Mouse (Mus musculus) adrenal gland, adult 18-20 months (tissue): ENCODE measurements at regions not wholly inside any gene's neighbourhood (a gene's known extent, or its start where the extent isn't known, plus 50 kb on each side); places are given as distances from the start of the nearest gene placed in this dataset.

Experiments
- DNase-seq, 2 experiments: peaks; one replicate each; pipeline ENCODE4 v3.0.0; 2021 to 2022; ENCODE audit warnings: low spot score in 2 of 2

DNA sequence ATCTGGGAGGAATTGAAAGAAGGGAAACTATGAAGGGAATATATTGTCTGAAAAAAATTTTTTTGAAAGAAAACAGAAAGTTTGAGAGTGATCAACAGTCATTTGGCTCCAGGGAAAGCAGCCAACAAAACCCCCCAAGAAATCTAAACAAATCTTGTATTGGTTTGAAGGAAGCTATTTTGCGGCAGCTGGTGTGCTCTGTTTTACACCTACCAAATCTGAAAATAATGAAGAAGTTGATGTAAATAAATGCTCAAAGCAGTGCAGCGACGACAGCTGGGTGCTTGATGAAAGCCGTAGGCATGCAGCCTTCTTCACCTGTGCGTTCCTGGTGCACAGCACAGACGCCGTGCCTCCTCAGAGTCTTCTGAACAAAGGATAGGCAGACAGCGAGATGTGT lies 488.2 kb downstream of the Tmem132b start:
- DNase-seq, result no peak

DNA sequence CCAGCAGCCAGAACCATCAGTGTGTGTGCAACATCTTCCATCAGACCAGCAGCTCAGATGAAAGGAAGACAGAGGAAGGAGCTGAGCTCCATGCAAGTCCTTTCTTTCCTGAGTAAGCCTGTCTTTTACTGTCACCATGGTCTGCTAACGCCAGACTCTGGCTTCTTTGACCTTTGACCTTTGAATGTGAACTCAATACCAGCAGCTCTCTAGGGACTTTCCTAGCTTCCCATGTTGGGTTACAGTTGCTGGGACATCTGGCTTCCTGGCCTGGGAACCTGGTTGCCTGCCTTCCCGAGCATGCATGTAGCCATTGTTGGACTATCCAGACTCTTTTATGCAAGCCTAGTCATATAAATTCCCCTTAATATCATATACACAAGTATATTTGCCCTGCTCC lies 492.3 kb downstream of the Tmem132b start:
- no peak for DNase-seq

DNA sequence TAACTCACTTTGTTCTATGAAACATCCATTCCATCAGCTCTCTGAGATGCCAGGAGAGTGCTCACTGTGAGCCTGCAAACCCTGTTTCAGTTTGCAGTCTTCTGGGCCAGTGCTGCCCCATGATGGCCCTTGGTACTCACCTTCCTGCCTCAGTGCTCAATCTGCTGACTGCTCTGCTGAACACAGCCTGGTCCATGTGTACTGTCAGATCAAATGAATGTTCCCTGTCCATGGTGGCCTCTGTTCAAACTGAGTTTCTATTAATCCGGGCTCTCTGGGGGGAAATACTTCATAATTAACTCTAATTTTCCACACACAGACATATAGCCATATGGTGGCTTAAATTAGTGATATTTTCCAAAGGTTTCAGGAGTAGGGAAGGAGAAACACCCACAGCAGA lies 503.3 kb downstream of the Tmem132b start:
- no peak for DNase-seq

DNA sequence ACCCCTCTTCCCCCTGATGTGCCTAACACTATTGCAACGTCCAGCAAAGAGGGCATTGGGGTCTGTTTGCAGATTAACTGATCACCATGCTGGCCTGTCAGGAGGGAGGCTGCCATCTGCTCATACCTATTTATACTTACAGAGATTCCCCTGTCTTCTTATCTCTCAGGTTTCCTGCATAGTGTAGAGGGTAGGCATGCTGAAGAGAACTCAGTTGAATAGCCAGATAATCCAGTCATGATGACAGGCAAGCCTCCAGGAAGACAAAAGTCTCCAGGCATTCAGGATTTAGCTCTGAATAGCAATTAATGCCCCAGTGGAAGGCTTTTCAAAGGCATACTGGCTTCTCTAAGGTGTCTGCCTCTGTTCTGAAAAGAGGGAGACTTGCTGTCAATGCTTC lies 505.1 kb downstream of the Tmem132b start:
- no peak for DNase-seq

DNA sequence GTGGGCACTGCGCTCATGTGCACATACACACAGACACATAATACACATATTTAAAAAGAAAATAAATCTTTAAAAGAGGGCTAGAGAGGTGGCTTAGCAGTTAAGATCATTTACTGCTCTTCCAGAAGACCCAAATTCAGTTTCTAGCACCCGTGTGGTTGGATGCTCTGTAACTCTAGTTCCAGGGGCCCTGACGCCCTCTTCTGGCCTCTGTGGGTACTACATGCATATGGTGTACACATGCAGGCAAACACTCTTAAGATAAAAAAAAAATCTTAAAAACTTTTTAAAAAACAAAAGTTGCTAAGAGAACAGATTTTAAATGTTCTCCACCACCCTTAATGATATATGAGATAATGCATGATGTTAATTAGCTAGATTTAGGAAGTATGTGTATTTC lies 514.2 kb downstream of the Tmem132b start:
- no peak for DNase-seq

DNA sequence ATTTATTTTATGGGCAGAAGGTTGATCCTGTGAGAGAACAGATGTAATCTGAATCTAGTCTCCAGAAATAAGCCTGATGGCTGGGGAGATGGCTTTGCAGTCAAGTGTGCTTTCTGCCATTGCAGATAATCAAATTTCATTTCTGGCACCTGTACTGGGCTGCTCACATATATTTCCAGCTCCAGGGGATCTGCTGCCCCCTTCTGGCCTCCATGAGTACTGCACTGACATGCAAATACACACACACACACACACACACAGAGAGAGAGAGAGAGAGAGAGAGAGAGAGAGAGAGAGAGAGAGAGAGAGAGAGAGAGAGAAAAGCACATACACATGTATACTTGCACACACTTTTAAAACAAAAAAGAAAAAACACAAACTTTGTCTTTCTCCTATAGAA lies 532.1 kb downstream of the Tmem132b start:
- DNase-seq, result no peak

DNA sequence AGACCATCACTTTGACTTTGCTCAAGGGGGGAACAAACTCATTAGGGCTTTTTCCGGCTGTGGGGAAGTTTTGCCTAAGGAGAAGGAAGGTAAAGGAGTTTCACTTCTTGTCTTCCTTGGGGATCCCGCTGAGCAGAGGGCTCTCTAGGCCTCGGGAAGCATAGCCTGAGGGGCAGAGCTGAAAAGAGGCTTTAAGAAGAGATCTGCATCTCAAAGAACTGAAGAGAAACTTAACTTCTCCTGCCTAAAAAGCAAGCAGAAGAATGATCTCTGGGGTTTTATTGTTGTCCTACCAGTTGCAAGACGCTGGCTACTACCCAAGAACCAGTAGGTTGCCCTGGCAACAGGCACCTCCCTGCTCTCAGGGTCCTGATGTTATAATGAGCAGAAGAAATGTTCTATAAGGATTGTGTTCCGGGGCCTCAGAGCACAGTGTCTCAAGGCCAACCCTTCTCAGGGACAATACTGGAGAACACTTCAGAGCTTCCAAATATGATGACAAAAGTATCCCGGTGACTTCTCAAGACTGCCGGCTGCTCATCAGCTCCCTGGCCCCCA lies 547.8 kb downstream of the Tmem132b start:
- no peak for DNase-seq

DNA sequence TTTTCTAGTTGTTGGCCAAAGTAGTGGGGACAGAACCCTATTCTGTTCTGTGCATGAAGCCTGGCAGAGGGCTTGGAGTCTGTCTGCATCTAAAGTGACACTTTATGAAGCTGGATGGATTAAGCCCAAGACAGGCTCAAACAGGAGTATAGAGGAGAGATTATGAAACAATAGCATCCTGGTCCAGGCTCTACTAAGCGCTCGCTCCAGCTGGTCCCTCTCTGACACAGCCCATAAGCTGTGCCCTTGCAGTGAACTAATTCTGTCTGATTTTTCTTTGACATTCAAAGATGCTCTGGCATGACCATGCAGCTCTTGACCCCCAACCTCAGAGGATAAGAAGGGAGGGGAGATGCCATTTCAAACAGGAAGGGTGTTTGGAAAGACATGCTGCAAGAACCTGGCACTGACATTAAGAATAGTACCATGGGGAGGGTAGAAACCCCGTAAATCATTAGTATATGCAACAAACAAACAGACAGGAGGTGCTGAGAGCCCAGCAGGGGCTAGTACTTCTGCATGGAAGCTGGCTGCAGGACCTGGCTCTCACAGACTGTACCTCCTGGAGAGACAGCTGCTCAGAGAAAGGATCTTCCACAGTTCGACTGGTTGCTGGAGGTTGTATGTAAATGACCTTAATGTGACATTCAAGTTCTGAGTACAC lies 556.8 kb downstream of the Tmem132b start:
- no peak for DNase-seq

DNA sequence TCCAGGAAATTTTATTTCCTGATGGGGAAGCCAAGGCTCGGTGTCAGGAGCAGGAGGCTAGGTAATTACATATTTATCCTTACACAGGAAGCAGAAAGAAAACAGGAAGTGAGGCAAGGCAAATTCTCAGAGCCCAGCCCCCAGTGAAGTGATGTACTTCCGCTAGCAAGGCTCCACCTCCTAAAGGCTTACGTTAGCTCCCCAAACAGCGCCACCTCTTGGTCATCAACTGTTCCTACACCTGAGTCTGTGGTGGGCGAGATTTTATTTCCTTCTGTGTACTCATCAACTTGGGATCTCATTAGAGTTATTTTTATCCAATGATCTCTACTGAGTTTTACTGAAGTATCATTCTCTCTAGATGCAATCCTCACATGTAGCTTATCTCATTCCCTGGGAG lies 561.6 kb downstream of the Tmem132b start:
- DNase-seq, result no peak

DNA sequence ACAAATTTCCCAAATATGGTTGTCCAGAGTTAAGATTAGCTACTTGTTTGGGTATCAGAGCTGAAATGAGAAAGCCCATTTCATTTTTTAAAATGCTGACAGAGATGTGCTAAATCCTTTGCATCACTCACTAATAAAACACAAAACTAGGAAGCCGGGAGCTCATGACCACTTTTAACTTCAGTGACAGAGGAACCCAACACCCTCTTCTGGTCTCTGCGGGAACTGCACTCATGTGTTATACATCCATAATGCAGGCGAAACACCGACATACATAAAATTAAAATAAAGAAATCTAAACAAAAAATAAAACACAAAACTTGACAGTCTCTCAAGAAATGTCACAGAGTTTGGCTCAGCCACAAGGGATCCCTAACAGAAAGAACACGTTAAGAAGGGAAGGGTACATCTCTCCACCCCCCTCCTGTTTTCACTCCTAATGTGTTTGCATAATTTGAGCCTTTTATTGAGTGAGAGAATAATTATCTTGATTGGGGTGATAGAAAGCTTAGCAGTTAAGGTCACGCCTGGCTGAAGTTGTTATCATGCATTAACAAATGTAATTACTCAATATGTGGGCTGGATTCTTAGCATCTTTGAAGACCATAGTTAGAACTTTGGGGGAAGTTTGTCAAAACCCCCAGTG lies 565.2 kb downstream of the Tmem132b start:
- no peak for DNase-seq

DNA sequence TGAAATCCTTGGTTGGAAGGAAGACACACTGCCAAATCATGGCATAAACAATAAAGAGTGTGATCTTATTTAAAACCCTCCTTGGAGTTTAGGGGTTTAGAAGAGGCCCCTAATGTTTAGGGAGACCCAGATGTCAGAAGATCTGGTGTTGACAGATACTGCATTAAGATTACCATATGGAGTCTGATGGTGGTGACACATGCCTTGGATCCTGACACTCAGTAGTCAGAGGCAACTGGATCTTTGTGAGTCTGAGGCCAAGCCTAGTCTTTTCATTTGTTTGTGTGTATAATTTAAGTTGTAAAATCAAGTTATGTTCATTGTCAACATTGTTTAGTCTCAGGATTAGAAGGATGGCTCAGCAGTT lies 565.7 kb downstream of the Tmem132b start:
- no peak for DNase-seq

DNA sequence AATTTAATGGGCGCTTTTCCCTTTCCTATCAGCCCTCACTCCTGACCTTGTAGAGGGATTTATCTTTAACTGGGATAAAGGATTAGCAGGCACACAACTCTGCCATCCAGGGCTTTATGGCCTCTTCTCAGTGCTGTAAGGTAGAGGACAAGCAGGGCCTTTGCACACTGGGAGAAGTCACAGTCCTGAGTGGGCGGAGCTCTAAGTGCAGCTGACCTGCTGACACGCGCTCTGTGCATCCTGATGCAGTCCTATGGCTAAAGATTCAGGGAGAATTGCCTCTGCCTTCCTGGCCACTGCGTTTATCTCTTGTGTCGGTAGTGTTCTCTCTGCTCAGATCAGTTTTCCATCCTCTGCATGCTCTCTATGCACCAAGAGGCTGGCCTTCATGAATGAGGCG lies 566.9 kb downstream of the Tmem132b start:
- no peak for DNase-seq

DNA sequence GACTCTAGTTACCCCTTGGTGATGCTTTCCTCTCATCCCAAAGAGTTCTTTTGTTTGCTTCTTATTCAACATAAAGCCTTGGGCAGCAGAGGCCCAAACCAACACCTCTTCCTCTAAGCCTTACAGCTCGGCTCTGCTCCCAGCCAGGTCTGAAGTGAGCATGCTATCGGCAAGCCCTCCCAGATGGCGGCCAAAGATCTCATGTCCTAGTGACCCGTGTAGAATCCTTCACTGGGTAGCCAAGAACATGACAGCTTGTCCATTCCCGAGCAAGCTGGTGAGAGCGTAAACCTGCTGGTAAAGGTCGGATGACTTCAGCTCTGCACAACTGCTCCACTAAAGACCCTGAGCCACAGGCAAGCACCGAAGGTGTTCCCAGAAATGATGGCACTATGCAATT lies 568.4 kb downstream of the Tmem132b start:
- no peak for DNase-seq

DNA sequence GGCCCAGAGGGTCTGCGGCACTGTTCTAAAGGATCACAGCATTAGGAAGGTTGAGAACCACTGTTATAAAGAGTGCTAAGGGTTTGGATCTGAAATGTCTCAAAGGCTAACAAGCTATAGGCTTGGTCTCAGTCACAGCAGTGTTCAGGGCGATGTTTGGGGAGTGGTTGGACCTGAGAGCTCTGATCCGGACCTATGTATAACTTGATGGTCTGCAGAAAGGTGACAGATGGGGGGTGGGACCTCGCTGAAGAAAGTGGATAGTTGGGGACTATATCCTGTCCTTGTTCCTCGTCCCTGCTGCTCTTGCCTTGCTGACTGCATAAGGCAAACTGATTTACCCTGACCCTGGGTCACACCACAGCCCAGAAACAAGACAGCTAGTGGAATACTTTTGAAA lies 572.9 kb downstream of the Tmem132b start:
- no peak for DNase-seq

DNA sequence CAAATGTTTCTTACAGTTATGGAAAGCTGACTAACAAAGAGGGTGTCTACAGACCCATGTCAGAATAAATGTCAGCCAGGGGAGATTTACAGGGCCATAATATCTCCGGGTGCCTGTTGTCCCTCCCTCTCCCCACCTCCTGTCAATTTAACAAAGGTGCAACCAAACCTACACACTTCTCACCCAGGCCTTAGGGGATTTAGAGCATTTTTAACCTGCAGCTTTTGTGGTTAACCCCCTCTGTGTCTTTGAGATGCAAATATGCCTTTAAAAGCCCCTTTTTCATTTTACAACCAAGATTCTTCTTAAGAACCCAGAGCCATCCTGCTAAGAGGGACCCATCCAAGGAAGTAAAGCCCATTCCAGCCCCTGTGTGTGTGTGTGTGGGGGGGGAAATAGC lies 573.3 kb downstream of the Tmem132b start:
- no peak for DNase-seq

DNA sequence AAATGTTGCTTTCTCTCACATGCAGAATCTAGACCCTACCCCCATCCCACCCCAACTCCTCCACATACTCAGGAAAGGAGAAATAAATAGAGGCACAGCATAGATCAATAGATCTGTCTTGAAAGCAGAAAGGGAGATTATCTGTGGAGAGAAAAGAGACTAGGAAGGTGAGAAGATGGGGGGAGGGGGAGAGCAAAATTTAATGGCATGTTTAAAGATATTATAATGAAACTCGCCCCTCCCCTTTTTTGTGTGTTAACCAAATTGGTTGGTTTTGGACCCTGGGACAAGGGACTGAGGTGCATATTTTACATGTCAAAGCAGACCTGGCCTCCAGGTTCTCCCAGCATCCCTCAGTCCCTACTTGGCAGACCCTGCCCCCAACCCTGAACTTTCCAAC lies 573.9 kb downstream of the Tmem132b start:
- no peak for DNase-seq

DNA sequence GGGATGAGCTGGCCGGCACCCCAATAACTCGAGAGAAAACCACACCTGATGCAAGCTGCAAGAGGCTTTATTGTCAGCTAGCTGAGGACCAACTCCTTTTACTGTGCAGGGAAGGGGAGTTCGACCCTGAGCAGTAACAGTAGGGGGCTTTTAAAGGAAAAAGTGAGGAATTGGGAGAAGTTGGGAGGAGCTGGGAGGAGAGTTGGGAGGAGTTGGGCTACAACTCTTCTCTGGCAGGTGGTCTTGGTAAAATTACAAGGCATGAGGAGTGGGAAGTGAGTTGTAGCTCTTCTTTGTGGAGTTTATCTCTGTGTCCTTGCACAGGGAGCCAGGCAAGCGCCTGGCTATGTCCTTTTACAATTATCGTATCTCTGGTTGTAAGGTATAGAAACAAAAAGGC lies 575.4 kb downstream of the Tmem132b start:
- DNase-seq, result no peak

DNA sequence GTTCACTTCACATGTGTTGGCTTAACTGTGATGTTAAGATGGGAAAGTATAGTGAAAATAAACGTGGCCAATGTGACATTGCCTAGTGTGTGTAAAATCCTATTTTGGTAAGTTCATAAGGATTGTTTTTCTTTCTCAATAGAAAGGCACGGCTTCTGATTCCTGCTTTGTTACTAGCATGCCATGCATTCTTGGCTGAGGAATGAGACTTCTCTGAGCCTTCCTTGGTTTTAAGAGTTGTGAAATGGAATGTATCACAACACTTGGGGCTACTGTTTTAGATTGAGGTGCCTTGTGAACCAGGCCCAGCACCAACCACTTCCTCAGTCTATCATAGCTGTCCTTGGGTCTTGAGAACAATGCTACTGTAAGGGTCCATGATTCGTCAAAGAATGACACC lies 577.3 kb downstream of the Tmem132b start:
- no peak for DNase-seq

DNA sequence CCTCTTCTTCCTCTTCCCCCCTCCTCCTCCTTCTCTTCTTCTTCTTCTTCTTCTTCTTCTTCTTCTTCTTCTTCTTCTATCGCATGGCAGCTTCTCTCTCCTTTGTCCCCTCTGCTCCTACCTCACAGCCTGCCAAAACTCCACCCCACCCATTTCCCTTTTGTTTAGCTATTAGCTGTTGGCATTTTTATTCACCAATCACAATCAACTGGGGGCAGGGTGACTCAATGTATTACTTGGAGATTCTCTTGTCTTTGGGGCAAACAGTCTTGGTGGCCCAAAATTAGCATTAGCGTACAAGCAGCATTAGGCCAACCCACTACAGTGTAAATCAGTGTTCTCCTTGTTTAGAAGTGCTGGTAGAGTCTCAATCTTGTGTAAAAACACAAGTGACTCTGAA lies 585.7 kb downstream of the Tmem132b start:
- DNase-seq, result no peak

DNA sequence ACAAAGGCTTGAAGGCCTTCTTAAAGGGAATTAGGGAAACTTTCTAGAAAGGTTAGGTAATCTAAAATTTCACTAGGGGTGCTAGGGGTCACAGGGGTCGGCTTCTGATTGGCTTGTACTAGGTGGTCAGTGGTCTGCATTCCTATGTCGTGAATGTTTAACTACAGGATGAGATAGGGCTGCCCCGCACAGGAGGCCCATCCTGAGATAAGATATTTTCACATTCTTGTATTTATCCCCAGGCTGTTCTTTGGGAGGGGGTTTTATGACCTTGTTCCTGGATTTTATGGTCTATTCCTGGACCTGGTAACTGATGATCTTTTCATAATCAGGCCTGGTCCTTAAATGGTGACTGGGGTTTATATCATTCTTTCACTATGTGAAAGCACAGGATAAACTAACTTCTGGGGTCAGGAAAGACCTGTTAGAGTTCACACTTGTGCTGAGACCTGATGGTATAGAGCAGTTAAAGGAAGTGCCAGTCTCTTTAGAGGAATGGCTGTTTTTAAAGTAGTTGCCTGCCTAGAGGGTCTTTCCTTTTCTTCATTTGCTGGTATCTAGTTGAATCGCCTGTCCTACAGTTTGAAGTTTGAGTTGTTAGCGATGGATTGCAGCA lies 586.4 kb downstream of the Tmem132b start:
- DNase-seq, result no peak

DNA sequence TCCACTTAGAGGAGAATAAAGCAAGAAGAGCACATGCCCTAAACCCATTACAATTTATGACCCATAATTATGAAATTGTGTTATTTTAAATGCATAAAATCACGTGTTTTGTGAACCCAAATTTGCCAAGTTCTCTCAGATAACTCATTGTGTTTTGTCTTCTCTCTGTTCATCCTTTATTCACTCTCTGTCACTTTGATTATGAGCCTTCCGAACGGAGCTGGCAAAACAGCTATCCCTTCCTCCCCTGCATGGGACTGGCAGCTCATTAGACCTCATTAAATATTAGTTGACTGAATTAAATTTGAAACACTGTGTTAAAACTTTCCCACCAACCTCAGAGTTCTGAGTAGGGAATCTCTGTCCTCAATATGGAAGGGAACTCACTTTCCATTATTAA lies 587.2 kb downstream of the Tmem132b start:
- no peak for DNase-seq

DNA sequence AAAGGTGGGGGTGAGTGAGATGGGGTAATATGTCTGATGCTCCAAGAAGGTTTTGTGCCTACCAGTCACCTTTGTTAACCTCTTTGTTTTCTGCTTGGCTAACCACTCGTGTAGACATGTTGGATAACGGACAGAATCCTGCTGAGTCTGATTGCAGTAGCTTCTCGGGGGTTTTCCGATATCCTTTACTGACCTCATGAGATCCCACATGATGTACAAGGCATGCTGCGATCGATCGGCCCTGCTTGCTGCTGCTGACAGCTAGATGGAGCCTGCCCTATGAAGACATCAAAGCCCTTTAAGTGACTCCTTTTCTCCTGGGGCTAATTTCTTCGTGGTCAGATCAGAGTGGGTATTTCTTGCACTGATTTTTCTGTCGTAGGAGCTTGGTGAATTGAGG lies 591.6 kb downstream of the Tmem132b start:
- DNase-seq, result no peak

DNA sequence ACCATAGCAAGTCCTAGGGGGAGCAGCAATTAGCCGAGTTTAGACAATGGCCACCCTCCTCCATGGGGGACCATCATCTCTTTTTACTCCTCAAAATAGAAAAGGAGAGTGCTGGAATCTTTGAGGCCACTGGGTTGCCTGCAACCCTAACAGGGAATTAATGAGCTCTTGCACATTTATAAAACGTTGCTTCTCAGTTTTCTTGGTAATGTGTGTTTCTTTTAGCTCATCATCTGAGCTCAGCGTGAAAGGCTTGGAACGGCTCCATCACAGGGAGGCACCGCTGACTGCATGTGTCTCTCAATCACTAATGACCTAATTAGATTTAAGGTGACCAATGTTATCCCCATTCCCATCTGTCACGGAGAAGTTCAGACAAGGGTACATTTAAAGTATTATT lies 595.9 kb downstream of the Tmem132b start:
- no peak for DNase-seq
